Mouse (Mus musculus) right cerebral cortex, adult 2 months (tissue): ENCODE measurements around the gene Zfhx2.

ENCODE experiments used
- DNase-seq, 2 experiments: peaks; one replicate each; pipeline ENCODE4 v3.0.0; 2021 to 2022; ENCODE audit warnings: low spot score in 2 of 2

Zfhx2 gene

GRCm38 (mm10) chr14:55078366-55078989, 13.6 kb downstream of the Zfhx2 start:
- no peak for DNase-seq

DNA sequence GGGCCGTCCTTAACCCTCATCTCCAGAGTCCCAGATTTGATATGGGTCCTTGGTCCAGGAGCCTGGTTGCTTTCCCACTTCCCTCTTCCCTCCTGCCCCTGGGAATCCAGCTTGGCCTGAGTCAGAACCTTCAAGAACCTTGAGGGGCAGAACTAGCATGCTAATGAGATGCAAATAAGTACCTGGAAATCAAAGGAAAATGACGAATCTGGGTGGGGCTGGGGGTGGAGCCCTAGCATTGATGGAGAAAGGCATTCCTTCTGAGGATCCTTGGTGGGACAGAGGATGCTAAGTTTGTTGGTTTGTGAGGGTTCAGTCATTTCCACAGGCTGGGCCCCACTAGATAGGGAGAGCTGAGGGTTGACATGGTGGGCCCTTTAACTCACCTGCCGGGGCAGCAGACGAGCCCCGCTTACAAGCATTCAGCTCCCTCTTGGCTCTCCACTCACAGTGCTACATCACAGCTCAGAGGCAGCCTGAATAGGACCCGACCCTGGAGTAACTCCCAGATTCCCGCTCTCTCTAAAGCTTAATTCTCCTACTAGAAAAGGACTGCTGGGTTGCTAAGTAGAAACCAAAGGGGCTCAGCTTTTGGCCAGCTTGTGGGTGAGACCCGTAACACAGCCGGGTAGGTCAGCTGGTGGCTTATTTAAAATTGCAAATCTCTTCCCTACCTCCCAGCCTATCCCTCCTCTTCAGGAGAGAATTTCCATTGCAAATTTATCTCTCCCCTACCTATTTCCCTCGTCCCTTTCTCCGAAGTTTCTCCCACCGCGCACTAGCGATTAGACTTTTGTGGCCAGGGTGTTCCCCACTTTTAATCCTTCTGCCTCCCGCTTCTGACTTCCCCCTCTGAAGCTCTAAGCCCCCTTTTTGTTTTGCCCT, 14.4 kb downstream of the Zfhx2 start:
- DNase-seq, result no peak

DNA sequence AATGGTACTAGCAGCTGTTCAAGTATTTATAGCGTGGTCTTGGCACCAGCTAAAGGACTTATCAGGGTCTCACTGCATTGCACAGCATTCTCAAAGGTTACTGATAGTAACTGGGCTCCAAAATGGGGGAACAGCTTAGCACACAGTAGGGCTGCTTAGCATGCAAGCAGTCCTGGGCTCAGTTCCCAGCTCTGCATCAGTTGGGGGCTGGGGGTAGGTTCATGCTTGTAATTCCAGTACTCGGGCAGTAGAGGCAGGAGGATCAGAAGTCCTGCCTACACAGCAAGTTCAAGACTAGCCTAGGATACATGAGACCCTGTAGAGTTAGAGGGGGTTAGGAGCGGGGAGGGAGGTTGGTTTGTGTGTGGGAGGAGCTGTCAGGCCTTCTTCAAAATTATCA, 15.2 kb downstream of the Zfhx2 start:
- no peak for DNase-seq

DNA sequence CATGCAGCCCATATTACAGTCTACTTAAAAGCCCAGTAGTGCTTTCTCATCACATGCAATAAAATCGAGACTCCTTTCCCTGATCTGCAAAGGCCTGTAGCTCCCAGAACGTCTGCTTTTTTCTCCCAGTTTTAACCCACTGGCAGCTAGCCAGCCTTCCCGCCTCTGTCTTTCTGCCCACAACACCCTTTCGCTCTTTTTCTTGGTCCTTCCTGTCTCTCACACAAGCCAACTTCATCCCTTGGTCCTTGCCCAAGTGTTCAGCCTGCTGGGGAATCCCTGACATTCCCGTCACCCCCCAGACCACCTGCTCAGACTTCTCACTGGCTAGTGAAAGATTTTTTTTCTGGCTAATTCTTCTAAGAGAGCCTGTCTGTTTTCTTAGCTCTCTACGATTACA, 15.9 kb downstream of the Zfhx2 start:
- peak; percentile 83 to 84 for DNase-seq

- DNase-seq, result no peak
These were observed 17.7 kb downstream of the Zfhx2 start for GRCm38 (mm10) chr14:55074416-55074815.

GRCm38 (mm10) chr14:55071756-55072155, 20.4 kb downstream of the Zfhx2 start:
- DNase-seq, result no peak

DNA sequence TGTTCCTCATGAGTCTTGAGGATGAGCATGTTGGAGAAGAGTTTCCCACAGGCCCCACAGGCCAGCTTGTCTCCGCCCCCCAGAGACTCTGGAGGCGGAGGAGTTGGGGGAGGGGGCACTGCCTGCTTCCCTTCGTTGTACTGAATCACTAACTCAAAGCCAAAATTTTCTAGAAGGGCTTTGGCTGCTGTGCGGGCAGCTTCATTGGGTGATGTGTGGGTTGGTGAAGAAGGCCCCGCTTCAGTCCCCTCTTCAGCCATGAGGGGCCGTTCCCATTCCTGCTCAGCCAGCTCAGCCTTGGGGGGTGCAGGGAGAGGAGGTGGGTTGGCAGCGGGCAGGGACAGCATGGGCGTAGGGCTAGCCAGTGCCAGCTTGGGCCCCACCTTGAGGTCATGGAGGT, 26.1 kb downstream of the Zfhx2 start:
- peak; percentile 36 to 38 for DNase-seq

GRCm38 (mm10) chr14:55065391-55065790, 26.7 kb downstream of the Zfhx2 start:
- peak in 1 of 2 experiments; percentile 21 for DNase-seq

- peak; percentile 15 to 17 for DNase-seq
These were observed 27.4 kb downstream of the Zfhx2 start for GRCm38 (mm10) chr14:55064481-55065370.

GRCm38 (mm10) chr14:55063581-55064381, 28.3 kb downstream of the Zfhx2 start:
- DNase-seq, result peak; percentile 13 to 38

DNA sequence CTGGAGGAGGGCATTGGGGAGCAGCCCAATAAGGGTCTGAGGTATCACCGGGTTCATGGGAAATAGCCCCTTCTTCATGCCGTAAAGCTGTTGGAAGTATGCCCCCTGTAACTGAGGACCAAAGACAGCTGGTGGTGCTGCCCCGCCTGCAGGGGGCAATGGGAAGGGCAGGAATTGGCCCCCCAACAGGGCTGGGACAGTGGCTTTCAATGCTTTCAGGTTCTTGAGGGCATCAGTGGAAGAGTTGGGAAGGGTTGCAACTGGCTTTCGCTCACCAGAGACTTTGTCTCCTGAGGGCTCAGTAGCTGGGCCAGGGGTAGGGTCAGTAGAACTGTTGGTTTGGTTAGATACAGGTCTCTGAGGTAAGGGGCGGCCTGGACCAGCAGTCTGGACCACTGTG, 29.0 kb downstream of the Zfhx2 start:
- DNase-seq, result peak in 1 of 2 experiments; percentile 13

DNA sequence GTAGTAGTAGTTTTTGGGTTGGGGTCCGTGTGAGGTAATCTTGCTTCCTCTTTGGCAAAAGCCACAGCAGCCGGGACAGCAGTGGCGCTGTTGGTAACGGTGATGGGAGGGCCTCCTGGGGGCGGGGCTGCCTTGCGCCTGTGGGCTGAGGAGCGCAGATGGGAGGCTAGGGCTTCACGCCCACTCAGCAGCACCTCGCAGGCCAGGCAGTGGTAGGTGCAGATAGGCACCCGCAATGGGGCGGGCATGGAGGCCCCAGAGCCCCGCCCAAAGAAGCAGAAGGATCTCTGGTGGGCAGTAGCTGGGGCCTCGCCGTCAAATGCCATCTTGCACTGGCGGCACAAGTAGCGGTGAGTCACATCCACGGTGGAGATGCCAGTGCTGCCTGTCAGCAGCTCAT, 29.5 kb downstream of the Zfhx2 start:
- peak; percentile 71 to 74 for DNase-seq

- DNase-seq, result no peak
These were observed 30.3 kb downstream of the Zfhx2 start for GRCm38 (mm10) chr14:55061845-55062244.

GRCm38 (mm10) chr14:55059931-55060330, 32.2 kb downstream of the Zfhx2 start:
- DNase-seq, result no peak

- peak in 1 of 2 experiments; percentile 2 for DNase-seq
These were observed 33.1 kb downstream of the Zfhx2 start for GRCm38 (mm10) chr14:55059009-55059408.

DNA sequence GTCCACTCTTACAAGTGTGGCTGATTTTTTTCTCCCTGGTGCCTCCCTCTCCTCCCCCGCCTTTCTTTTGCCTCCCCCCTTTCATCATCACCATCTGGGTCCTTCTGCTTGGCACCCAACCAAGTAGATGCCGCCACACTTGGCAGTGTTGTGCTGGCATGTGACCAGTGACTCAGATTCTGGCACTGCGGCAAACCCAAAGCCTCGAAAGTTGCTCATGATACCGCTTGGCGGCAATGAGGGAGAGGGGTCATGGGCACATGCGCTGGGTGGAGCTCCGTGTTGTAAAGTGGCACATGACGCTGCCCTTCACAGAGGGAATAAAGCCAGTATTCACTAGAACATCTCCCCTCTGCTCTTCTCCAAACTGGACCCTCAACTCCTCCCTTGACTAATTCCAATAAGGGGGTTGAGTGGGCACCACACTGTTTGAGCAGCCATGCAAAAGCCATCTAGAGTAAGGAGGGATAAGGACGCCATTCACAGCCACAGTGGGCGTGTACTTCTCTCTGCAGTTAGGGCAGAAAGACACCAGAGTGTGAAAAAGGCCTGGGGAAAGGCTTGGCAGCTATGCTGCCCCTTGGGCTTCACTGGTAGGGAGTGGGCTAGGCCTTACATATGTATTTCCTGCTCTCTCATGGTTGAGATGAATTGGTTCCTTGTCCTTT, 36.8 kb downstream of the Zfhx2 start:
- DNase-seq, result peak; percentile 88 to 93

DNA sequence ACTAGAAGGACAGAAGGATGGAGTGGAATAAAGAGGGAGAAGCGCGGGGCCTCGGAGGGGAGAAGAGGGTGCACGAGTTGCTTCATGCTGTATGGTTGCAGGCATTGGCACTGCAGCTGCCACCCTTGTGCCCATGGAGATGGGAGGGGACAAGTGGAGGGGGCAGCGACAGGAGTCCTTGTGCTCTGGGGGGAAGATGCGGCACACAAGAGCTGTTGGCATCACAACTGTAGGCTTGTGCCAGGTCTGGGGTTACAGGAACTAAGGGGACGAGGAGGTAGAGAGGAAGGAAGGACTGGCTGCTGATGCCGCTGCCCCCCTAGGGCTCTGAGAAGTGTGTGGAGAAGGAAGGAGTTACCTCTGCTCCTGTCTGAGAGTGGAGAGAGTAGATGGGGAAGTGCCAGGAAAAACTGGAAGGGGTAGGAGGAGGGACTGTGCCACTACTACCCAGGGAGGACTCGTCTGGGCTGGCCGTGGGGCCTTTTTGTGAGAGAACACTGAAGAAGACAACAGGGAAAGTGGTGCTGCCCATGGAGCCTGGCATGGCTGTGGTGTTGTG, 37.9 kb downstream of the Zfhx2 start:
- peak; percentile 38 to 75 for DNase-seq

- DNase-seq, result peak; percentile 76 to 78
These were observed 38.4 kb downstream of the Zfhx2 start for GRCm38 (mm10) chr14:55053708-55054190.

DNA sequence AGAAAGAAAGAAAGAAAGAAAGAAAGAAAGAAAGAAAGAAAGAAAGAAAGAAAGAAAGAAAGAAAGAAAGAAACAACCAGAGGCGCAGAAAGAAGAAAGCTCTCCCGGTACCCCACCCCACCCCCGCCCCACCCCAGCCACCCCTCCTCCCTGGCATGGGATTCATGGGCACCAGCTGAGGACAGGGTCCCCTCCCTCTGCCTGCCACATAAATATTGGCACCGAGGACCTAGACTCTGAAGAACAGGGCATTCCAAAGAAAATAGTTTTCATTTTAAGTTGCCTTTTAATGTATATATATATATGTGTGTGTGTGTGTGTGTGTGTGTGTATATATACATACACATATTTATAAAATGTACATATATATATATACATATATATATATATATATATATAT, 39.1 kb downstream of the Zfhx2 start:
- no peak for DNase-seq

DNA sequence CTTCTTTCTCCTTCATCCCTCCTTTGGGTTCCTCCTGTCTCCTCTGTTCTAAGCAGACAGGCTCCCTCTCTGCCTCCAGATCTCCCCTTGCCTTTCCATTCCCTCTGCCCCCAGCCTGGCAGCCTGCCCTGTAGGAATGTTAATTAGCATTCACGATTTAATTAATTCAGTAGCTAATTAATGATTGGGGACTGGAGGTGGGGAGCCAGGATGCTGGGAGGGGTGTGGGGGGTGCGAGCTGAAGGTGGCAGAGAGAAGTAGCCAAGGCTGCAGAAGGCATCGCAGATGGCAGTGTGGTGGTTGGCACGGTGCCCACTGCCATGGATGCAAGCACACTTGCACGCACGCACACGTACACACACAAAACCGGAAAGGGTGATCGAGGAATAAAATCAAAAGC, 39.6 kb downstream of the Zfhx2 start:
- DNase-seq, result peak; percentile 73 to 78
